Mouse (Mus musculus): ENCODE measurements around the gene Plgrkt. TPM values are rescaled to one million over a fixed set of nuclear protein-coding genes. Genes with fewer than 3 reads are reported as not detected.

The Plgrkt gene
- polyA plus RNA-seq, 1 experiment from 2014 or later: 147 TPM

DNA sequence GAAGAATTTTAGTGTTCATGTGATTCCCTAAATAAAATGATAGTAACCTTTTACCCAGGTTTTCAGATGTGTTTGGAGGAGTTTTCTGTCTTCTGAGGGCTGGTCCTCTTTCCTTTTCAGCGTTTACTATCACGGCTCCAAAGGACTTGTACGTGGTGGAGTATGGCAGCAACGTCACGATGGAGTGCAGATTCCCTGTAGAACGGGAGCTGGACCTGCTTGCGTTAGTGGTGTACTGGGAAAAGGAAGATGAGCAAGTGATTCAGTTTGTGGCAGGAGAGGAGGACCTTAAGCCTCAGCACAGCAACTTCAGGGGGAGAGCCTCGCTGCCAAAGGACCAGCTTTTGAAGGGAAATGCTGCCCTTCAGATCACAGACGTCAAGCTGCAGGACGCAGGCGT lies 6.2 kb upstream of the Plgrkt start:
- ATAC-seq: no peak

DNA sequence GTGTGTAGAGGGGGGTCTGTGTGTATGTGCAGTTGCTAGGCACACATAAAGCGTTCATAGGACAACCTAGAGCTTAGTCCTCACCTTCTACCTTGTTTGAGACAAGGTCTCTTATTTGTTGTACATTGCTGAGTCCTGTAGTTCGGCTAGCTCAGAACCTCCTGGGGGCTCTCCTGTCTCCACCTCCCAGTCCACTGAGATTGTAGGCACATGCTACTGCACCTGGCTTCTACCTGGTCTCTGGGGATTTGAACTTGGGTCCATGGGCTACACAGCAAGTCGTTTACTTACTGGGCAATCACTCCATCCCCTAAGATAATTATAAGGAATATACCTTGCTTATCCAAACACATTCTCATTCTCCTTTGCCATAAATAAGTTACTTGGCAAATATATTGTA lies 5.4 kb upstream of the Plgrkt start:
- TF ChIP-seq CTCF (IDR thresholded peaks at IDR 0.05; ENCODE audit: low read depth): no peak
- no peak overlapping the region for H3K27ac ChIP-seq (ENCODE audit: low read depth, low read length)
- H3K4me2 ChIP-seq (replicated peaks; ENCODE audit: low read depth): peak overlapping the region; percentile 59; the same call in 1 of the 2 replicates
- ATAC-seq: no peak
- no peak overlapping the region for H3K9ac ChIP-seq (ENCODE audit: low read depth, low read length)
- no peak overlapping the region for H3K4me3 ChIP-seq (ENCODE audit: low read depth, low read length)
- H3K27me3 ChIP-seq (replicated peaks; ENCODE audit: control insufficient read depth, insufficient read depth, low read length): no peaks in the 10 kb centered on the region
- 0 out of 2 replicates have a peak, but pooled peaks cover 3% of the 10 kb centered on the region for H3K36me3 ChIP-seq (ENCODE audit: control insufficient read depth, insufficient read depth)
- peaks cover 5% of the 10 kb centered on the region; the same call in 1 of the 2 replicates for H3K4me1 ChIP-seq (replicated peaks; ENCODE audit: control insufficient read depth, insufficient read depth, low read length)
- 82% methylated on average over 3 of the region's 3 CpGs for WGBS
- H3K9me3 ChIP-seq (ENCODE audit: control insufficient read depth): no peaks in the 10 kb centered on the region

More for the DNA sequence above, 6.2 kb upstream of the Plgrkt start:
- Histone ChIP-seq H3K27me3 (replicated peaks; ENCODE audit: control insufficient read depth, insufficient read depth, low read length) (no peaks in the 10 kb centered on the region), H3K9me3 (ENCODE audit: control insufficient read depth) (no peaks in the 10 kb centered on the region), H3K4me3 (ENCODE audit: low read depth, low read length) (no peak overlapping the region), H3K4me2 (replicated peaks; ENCODE audit: low read depth) (no peak overlapping the region; the same call in 1 of the 2 replicates), H3K4me1 (replicated peaks; ENCODE audit: control insufficient read depth, insufficient read depth, low read length) (peaks cover 5% of the 10 kb centered on the region; the same call in 1 of the 2 replicates), H3K36me3 (ENCODE audit: control insufficient read depth, insufficient read depth) (0 out of 2 replicates have a peak, but pooled peaks cover 3% of the 10 kb centered on the region), H3K9ac (ENCODE audit: low read depth, low read length) (no peak overlapping the region), H3K27ac (ENCODE audit: low read depth, low read length) (no peak overlapping the region)
- 60% methylated on average over 11 of the region's 11 CpGs for WGBS
- no peak for TF ChIP-seq CTCF (IDR thresholded peaks at IDR 0.05; ENCODE audit: low read depth)

DNA sequence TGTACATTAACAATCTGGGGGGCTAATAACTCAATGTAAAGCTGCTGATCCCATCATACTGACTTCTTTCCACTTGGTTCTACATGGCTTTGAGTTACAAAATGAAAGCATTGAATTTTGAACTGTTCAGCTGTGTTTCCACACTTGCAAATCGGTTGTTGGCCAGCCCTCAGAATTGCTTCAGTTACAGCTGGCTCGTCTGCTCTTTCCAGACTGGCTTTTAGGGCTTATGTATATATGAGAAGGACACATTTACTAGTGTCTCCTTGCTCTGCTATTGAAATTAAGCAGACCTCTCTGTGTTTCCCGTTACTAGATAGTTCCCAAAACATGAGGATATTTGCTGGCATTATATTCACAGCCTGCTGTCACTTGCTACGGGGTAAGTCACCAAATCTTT lies 4.9 kb upstream of the Plgrkt start:
- 53% methylated on average over 4 of the region's 4 CpGs for WGBS
- H3K9me3 ChIP-seq (ENCODE audit: control insufficient read depth): no peaks in the 10 kb centered on the region
- peaks cover 5% of the 10 kb centered on the region; the same call in 1 of the 2 replicates for H3K4me1 ChIP-seq (replicated peaks; ENCODE audit: control insufficient read depth, insufficient read depth, low read length)
- no peak overlapping the region for H3K9ac ChIP-seq (ENCODE audit: low read depth, low read length)
- peak overlapping the region; percentile 59 for H3K4me2 ChIP-seq (replicated peaks; ENCODE audit: low read depth)
- no peaks in the 10 kb centered on the region for H3K27me3 ChIP-seq (replicated peaks; ENCODE audit: control insufficient read depth, insufficient read depth, low read length)
- no peak overlapping the region for H3K27ac ChIP-seq (ENCODE audit: low read depth, low read length)
- no peak for ATAC-seq
- 0 out of 2 replicates have a peak, but pooled peaks cover 3% of the 10 kb centered on the region for H3K36me3 ChIP-seq (ENCODE audit: control insufficient read depth, insufficient read depth)
- H3K4me3 ChIP-seq (ENCODE audit: low read depth, low read length): peak overlapping the region; percentile 23
- no peak for TF ChIP-seq CTCF (IDR thresholded peaks at IDR 0.05; ENCODE audit: low read depth)

DNA sequence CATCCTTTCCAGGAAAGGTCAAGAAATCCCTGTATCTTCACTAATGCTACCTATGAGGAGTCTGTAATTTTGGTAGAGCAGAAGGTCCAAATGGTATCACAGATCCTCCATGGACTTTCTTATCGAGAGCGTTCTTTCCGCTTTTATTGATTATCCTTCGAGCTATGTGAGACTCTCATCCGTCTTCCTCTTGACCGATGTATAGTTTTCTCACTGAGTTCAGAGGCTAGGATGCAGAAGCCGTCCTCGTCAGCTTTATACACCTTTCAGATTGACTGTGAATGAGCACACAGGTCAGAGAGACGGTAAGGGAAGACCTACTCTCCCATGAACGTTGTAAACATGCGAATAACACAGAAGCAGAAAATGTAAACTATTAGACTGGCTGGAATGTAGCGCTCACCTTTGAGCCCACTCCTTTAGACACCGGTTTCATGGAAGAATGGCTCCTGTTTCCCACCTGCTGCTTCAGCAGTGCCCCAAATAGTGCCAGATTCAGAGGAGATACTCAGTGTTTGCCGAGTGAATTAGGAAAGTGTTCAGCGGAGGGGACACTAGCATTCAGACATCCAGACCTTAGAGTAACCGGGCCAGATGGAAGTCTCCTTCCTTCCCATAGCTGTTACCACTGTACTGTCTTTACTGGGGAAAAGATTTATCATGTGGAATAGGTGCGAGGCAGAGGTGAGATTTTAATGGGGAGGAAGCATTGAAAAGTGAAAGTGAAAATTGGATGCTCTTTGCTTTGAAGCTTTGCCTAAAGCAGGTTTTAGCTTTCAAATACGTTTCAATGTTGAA lies 4.3 kb upstream of the Plgrkt start:
- TF ChIP-seq CTCF (IDR thresholded peaks at IDR 0.05; ENCODE audit: low read depth): no peak
- Histone ChIP-seq H3K27me3 (replicated peaks; ENCODE audit: control insufficient read depth, insufficient read depth, low read length) (no peaks in the 10 kb centered on the region), H3K4me2 (replicated peaks; ENCODE audit: low read depth) (peak overlapping the region; percentile 59), H3K27ac (ENCODE audit: low read depth, low read length) (no peak overlapping the region), H3K9me3 (ENCODE audit: control insufficient read depth) (no peaks in the 10 kb centered on the region), H3K4me1 (replicated peaks; ENCODE audit: control insufficient read depth, insufficient read depth, low read length) (peaks cover 5% of the 10 kb centered on the region; the same call in 1 of the 2 replicates), H3K36me3 (ENCODE audit: control insufficient read depth, insufficient read depth) (0 out of 2 replicates have a peak, but pooled peaks cover 3% of the 10 kb centered on the region), H3K9ac (ENCODE audit: low read depth, low read length) (no peak overlapping the region), H3K4me3 (ENCODE audit: low read depth, low read length) (peak overlapping the region; percentile 23)
- no peak for ATAC-seq
- WGBS: 62% methylated on average over 18 of the region's 18 CpGs

DNA sequence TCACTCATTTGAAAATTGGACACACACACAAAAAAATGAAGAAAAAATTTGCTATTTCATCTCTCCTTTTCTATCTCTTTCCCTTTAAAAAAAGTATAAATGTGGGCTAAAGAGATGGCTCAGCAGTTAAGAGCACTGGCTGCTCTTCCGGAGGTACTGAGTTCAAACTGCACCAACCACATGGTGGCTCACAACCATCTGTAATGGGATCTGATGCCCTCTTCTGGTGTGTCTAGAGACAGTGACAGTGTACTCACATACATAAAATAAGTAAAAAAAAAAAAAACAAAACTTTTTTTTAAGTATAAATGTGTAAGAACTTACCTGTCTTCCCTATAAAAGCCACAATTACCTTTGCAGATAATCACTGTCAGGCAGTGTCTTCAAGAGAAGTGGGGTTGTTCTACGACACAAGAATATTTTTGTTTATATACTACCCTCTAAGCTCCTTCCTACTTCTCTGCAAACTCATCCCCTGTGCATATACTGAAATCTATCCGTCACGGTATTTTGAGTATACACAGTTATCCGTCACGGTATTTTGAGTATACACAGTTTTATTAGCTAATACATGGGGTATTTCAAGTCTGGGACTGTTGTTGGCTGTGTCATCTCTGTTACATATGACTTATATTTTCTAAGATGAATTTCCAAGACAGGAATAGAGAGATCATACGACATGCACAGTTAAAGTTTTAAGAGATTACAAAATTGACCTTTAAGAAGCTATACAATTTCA lies 3.5 kb upstream of the Plgrkt start:
- ATAC-seq: no peak
- no peak overlapping the region for H3K4me2 ChIP-seq (replicated peaks; ENCODE audit: low read depth)
- H3K4me1 ChIP-seq (replicated peaks; ENCODE audit: control insufficient read depth, insufficient read depth, low read length): peaks cover 5% of the 10 kb centered on the region; the same call in 1 of the 2 replicates
- 79% methylated on average over 7 of the region's 7 CpGs for WGBS
- TF ChIP-seq CTCF (IDR thresholded peaks at IDR 0.05; ENCODE audit: low read depth): no peak
- H3K9me3 ChIP-seq (ENCODE audit: control insufficient read depth): no peaks in the 10 kb centered on the region
- no peaks in the 10 kb centered on the region for H3K27me3 ChIP-seq (replicated peaks; ENCODE audit: control insufficient read depth, insufficient read depth, low read length)
- no peak overlapping the region for H3K9ac ChIP-seq (ENCODE audit: low read depth, low read length)
- no peak overlapping the region for H3K27ac ChIP-seq (ENCODE audit: low read depth, low read length)
- no peak overlapping the region for H3K4me3 ChIP-seq (ENCODE audit: low read depth, low read length)
- H3K36me3 ChIP-seq (ENCODE audit: control insufficient read depth, insufficient read depth): 0 out of 2 replicates have a peak, but pooled peaks cover 3% of the 10 kb centered on the region

DNA sequence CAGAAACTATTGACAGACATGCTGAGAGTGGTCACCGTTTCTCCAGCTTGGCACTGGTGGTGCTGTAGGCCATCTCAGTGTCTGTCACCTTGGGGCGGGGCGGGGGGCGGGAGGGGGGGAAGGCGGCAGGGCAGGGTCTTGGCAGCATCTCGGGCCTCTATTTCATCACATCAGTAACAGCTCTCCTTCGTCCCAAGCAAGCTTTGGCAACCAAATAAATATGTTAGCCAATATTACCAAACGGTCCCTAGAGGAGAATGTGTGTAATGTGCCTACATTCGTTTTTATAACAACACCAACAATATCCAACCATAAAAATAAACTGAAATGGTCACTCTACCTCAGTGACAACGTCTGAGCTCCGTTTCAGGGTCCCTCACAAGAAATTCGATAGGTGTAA lies 2.9 kb upstream of the Plgrkt start:
- Histone ChIP-seq H3K27me3 (replicated peaks; ENCODE audit: control insufficient read depth, insufficient read depth, low read length) (no peaks in the 10 kb centered on the region), H3K4me2 (replicated peaks; ENCODE audit: low read depth) (no peak overlapping the region), H3K36me3 (ENCODE audit: control insufficient read depth, insufficient read depth) (0 out of 2 replicates have a peak, but pooled peaks cover 3% of the 10 kb centered on the region), H3K9ac (ENCODE audit: low read depth, low read length) (no peak overlapping the region), H3K27ac (ENCODE audit: low read depth, low read length) (no peak overlapping the region), H3K4me3 (ENCODE audit: low read depth, low read length) (no peak overlapping the region), H3K4me1 (replicated peaks; ENCODE audit: control insufficient read depth, insufficient read depth, low read length) (peaks cover 5% of the 10 kb centered on the region; the same call in 1 of the 2 replicates), H3K9me3 (ENCODE audit: control insufficient read depth) (no peaks in the 10 kb centered on the region)
- no peak for ATAC-seq
- WGBS: 71% methylated on average over 12 of the region's 12 CpGs
- no peak for TF ChIP-seq CTCF (IDR thresholded peaks at IDR 0.05; ENCODE audit: low read depth)
